Mouse (Mus musculus) forebrain, embryonic 16.5 days (tissue): ENCODE data around the gene Disc1. TPM values are rescaled to one million over a fixed set of nuclear protein-coding genes. Genes with fewer than 3 reads are reported as not detected.

ENCODE experiments used
- ATAC-seq: fragments of 200-750 bp; cut with Nextera tagmentation; 2 replicates; pipeline ENCODE4 v1.8.0; 2017; ENCODE audit warnings: mild to moderate bottlenecking, moderate library complexity
- H3K27ac ChIP-seq: fragments of 300-500 bp; sonication (generic); 2 replicates; pipeline ENCODE4 v1.5.1; 2014; ENCODE audit warnings: low read length, control low read depth
- H3K27me3 ChIP-seq: fragments of 300-500 bp; sonication (generic); replicated peaks from 2 replicates; pipeline ENCODE4 v1.6.1; 2014; ENCODE audit warnings: low read length; ENCODE audit not compliant: control insufficient read depth, insufficient read depth
- H3K36me3 ChIP-seq: fragments of 300-500 bp; sonication (generic); 2 replicates; pipeline ENCODE4 v1.6.1; 2014; ENCODE audit not compliant: control insufficient read depth, insufficient read depth
- H3K4me1 ChIP-seq: fragments of 300-500 bp; sonication (generic); replicated peaks from 2 replicates; pipeline ENCODE4 v1.6.1; 2014; ENCODE audit warnings: low read length; ENCODE audit not compliant: control insufficient read depth, insufficient read depth
- H3K4me2 ChIP-seq: fragments of 300-500 bp; sonication (generic); 2 replicates; pipeline ENCODE4 v1.6.1; 2014; ENCODE audit warnings: mild to moderate bottlenecking, low read length, control low read depth
- H3K4me3 ChIP-seq: fragments of 300-500 bp; sonication (generic); replicated peaks from 2 replicates; pipeline ENCODE4 v1.5.1; 2014; ENCODE audit warnings: mild to moderate bottlenecking, low read length, control low read depth
- H3K9ac ChIP-seq: fragments of 300-500 bp; sonication (generic); replicated peaks from 2 replicates; pipeline ENCODE4 v1.6.1; 2014; ENCODE audit warnings: low read depth, low read length, control low read depth
- H3K9me3 ChIP-seq: fragments of 300-500 bp; sonication (generic); 2 replicates; pipeline ENCODE4 v1.6.1; 2016; ENCODE audit warnings: low read length; ENCODE audit not compliant: control insufficient read depth
- WGBS: fragments of 180-500 bp; shearing (Covaris S2); extraction: QIAGEN DNeasy Blood & Tissue Kit; methylation state at CpG from one replicate; pipeline ENCODE4 v1.1.7; 2014; 5-methylcytosine and 5-hydroxymethylcytosine counted together
- polyA plus RNA-seq: library from polyadenylated mRNA; unstranded; fragments of >200 nt; fragmentation: Nextera tagmentation; extraction: Ambion mirVana; gene quantifications from 2 replicates; pipeline ENCODE4 v1.2.1, GENCODE M21; 2015

Disc1 gene
- polyA plus RNA-seq, 1 experiment from 2014 or later, result 1.1 TPM

DNA sequence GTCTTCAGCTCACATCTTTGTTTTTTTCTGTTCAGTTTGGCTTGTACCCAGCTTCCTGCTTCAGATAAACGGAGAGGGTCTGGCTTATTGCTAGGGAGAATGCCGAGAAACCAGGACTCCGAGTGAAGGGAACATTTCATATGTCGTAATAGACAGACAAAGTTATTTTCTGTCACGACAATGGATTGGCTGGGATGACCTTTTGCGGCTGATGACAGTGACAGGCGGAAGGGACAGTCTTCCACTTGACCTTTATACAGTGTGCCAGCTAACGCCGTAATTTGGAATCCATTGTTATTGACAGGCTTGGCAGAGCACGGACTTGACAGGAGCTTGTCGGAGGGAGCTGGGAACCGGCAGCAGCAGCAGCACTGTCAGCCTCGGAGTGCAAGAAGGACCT lies 48.3 kb downstream of the Disc1 start:
- Histone ChIP-seq H3K27ac (no peak overlapping the region), H3K9me3 (no peaks in the 10 kb centered on the region), H3K27me3 (no peaks in the 10 kb centered on the region), H3K4me2 (no peak overlapping the region), H3K4me3 (no peak overlapping the region), H3K9ac (no peak overlapping the region), H3K4me1 (peaks cover 2% of the 10 kb centered on the region), H3K36me3 (no peaks in the 10 kb centered on the region)
- 63% methylated on average over 13 of the region's 13 CpGs for WGBS
- ATAC-seq, result no peak

DNA sequence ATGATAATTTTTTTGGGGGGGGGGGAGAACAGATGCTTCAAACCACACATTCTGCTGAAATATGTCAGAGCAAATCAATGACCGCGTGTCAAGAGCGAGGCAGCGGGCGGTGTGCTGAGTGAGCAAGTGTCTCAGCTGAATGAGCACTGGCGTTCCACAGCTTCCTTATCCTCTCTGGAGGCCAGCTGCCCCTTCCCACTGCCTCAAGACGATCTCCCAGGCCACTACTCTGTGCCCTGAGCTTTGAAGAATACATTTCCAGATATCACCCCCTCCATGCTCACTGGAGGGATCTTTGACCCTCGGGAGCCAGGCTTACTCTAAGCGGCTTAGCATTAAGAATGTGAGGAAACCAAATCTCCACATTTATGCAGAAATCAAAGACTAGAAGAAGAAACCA lies 59.2 kb downstream of the Disc1 start:
- H3K4me3 ChIP-seq, result no peak overlapping the region
- H3K9ac ChIP-seq, result no peak overlapping the region
- no peak overlapping the region for H3K27ac ChIP-seq
- no peak overlapping the region for H3K4me2 ChIP-seq
- no peak for ATAC-seq
- no peaks in the 10 kb centered on the region for H3K9me3 ChIP-seq
- no peaks in the 10 kb centered on the region for H3K27me3 ChIP-seq
- no peaks in the 10 kb centered on the region for H3K36me3 ChIP-seq
- WGBS, result 61% methylated on average over 9 of the region's 9 CpGs
- H3K4me1 ChIP-seq, result no peaks in the 10 kb centered on the region; the same call in 1 of the 2 replicates

DNA sequence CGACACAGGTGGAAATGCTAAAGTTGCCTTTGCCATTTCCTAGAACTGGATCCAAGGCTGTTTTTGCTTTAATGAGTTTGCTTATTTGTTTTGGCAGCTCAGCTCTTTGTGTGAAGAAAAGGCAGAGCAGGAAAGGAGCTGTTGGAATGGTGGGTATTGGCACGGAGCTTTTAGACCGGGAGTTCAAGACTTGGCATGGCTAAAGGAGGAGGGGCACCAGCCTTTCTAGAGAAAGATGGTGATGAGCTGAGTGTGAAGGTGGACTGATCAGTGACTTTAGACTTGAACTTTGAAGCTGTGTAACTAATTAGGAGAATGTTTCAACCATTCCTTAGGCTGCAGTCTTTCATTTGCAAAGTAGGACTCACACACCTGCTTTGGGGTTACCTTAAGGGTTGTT lies 59.8 kb downstream of the Disc1 start:
- Histone ChIP-seq H3K27ac (no peak overlapping the region), H3K36me3 (no peaks in the 10 kb centered on the region), H3K9ac (no peak overlapping the region), H3K4me2 (no peak overlapping the region), H3K9me3 (no peaks in the 10 kb centered on the region), H3K4me1 (no peaks in the 10 kb centered on the region; the same call in 1 of the 2 replicates), H3K4me3 (no peak overlapping the region), H3K27me3 (no peaks in the 10 kb centered on the region)
- 40% methylated on average over 3 of the region's 3 CpGs for whole genome bisulfite sequencing
- ATAC-seq, result no peak

DNA sequence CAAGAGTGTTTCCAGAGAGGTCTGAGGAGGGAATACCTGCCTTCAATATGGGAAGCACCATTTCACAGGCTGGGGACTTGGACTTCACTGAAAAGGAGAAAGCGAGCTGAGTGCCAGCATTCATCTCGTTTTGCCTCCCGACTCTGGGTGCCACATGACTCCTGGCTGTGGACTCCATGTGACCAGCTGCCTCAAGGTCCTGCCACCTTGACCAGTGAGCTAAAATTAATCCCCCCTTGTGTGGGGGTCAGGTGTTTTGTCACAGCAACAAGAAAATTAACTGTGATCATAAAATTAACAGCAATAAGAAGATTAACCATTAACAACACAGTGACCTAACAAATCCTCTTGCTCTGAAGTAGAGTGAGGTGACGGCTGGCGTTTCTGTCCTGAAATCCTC lies 61.3 kb downstream of the Disc1 start:
- Histone ChIP-seq H3K27me3 (no peaks in the 10 kb centered on the region), H3K4me2 (no peak overlapping the region), H3K4me3 (no peak overlapping the region), H3K36me3 (no peaks in the 10 kb centered on the region), H3K9me3 (no peaks in the 10 kb centered on the region), H3K4me1 (no peaks in the 10 kb centered on the region; the same call in 1 of the 2 replicates), H3K9ac (no peak overlapping the region), H3K27ac (no peak overlapping the region)
- ATAC-seq, result no peak
- WGBS, result 71% methylated on average over 5 of the region's 5 CpGs

DNA sequence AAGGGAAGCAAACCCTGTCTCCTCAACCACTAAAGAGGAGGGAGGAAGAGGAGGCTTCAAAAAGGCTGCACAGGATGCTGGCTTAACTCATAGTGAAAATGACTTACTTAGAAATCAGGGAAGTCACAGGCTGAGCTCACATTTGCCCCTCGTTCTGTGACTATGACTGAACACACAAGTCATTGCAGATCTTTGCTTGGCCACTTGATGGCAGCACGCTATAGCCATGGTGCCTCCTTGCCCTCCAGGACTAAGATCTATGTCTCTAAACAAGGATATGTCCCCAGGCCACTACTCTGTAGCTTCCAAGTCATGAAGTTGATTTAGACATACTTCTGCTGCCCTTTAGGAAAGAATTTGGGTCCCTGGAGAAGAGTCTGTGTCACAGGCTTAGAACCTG lies 62.6 kb downstream of the Disc1 start:
- Histone ChIP-seq H3K9me3 (no peaks in the 10 kb centered on the region), H3K27me3 (no peaks in the 10 kb centered on the region), H3K4me2 (no peak overlapping the region), H3K4me1 (no peaks in the 10 kb centered on the region; the same call in 1 of the 2 replicates), H3K4me3 (no peak overlapping the region), H3K27ac (no peak overlapping the region; the same call in 1 of the 2 replicates), H3K36me3 (no peaks in the 10 kb centered on the region), H3K9ac (no peak overlapping the region)
- ATAC-seq, result no peak
- 4% methylated on average over 2 of the region's 2 CpGs for WGBS

DNA sequence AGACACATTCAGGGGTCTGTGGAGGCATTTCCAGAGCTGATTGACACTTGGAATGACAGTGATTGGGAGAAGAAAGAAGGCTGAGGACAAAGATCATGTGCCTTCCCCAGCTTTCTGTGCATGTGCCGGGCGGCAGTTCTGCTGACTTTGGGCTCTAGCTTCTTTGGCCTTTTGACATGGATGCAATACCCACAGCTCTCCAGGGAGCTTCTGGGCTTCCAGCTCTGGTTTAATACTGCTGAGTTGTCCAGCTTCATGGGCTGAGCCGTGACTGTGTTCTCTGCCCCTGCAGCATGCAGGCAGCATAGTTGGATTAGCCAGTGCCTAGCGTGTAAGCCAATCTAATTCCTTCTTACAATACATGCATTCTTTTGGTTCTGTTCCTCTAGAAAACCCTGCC lies 72.5 kb downstream of the Disc1 start:
- no peaks in the 10 kb centered on the region for H3K36me3 ChIP-seq
- H3K4me1 ChIP-seq, result no peaks in the 10 kb centered on the region
- no peaks in the 10 kb centered on the region for H3K9me3 ChIP-seq
- 84% methylated on average over 4 of the region's 4 CpGs for WGBS
- H3K4me3 ChIP-seq, result no peak overlapping the region
- H3K27ac ChIP-seq, result no peak overlapping the region
- ATAC-seq, result no peak
- H3K9ac ChIP-seq, result no peak overlapping the region
- no peaks in the 10 kb centered on the region for H3K27me3 ChIP-seq
- H3K4me2 ChIP-seq, result no peak overlapping the region

DNA sequence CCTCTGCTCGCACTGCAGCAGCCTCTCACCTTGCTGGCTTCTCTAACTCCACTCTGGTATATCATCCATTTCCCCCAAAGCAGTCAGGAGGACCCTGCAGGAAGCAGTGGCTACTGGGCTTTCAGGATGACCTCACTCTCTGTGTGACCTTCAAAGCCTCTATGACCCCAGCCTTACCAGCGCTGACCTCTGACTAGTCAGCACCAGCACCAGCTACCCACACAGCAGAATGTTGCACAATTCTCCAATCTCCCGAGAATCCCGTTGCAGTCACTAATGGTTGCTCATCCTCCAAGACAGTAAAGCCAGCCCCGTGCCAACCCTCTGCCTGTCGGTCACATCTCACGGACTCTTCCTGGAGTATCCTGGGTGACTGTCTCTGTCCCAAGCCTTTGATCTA lies 73.6 kb downstream of the Disc1 start:
- Histone ChIP-seq H3K9me3 (no peaks in the 10 kb centered on the region), H3K4me2 (no peak overlapping the region), H3K4me3 (no peak overlapping the region), H3K4me1 (no peaks in the 10 kb centered on the region), H3K36me3 (no peaks in the 10 kb centered on the region), H3K27me3 (no peaks in the 10 kb centered on the region), H3K9ac (no peak overlapping the region), H3K27ac (no peak overlapping the region)
- ATAC-seq, result no peak
- 91% methylated on average over 7 of the region's 7 CpGs for WGBS

DNA sequence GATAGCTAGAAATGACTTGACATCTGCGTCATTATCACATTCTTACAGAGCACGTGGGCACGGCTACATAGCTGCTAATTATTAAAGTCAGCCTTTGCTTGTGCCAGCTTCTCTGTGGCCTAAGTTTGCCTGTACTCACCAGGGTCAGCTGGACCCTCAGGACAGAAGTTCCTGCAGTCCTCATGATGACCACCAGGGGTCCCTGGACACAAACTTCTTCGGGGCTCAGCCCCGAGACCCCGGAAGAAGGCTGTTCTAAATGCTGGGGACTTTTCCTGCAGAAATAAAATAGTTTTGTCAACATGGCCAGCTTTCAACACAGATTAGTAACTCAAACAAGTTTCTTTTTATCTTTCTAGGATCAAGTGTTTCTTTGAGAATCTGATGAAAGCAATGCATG lies 74.3 kb downstream of the Disc1 start:
- WGBS, result 17% methylated on average over 6 of the region's 6 CpGs
- Histone ChIP-seq H3K4me1 (no peaks in the 10 kb centered on the region), H3K9me3 (no peaks in the 10 kb centered on the region), H3K27me3 (no peaks in the 10 kb centered on the region), H3K36me3 (no peaks in the 10 kb centered on the region), H3K4me2 (no peak overlapping the region), H3K4me3 (no peak overlapping the region), H3K9ac (no peak overlapping the region), H3K27ac (no peak overlapping the region)
- ATAC-seq, result no peak

DNA sequence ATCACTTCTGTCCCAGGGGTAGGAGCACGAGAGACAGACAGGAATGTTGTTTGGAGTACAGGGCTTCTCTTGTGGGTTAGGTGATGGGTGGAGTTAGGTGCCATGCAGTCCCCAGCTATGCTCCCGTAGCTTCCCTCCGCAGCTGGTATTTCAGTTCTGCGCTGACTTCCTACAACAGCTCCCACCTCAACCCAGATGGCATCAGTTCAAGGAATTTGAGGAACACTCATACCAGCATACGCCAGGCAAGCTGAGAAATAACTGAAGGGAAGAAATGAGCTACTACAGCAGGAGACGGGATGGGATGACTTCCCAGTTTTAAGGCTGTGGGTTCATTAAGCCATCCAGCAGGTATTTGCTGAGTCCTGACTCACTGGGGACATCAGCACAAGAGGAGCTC lies 76.8 kb downstream of the Disc1 start:
- Histone ChIP-seq H3K27ac (no peak overlapping the region), H3K9ac (no peak overlapping the region), H3K4me2 (no peak overlapping the region), H3K9me3 (no peaks in the 10 kb centered on the region), H3K27me3 (no peaks in the 10 kb centered on the region), H3K4me1 (peaks cover 4% of the 10 kb centered on the region; the same call in 1 of the 2 replicates), H3K36me3 (no peaks in the 10 kb centered on the region), H3K4me3 (no peak overlapping the region)
- no peak for ATAC-seq
- WGBS, result 82% methylated on average over 6 of the region's 6 CpGs

DNA sequence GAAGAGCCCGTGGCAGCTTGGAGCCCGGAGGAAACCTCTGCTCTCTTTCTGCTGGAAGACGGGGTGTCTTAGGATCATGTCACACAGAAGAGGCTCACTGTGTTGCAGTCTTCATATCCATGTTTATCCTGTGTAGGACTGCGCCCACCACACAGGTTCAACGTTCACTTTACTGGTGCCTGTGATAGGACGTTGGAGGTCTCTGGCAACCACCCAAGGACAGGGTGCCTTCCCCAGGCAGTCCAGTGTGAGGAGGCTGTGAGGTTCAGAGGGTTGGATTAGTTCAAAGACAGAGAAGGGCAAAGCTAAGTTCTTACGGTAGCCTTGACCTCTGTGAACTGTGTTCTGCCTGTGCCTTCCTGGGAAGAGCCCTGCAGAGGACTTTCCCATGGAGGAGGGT lies 77.3 kb downstream of the Disc1 start:
- Histone ChIP-seq H3K4me1 (peaks cover 4% of the 10 kb centered on the region; the same call in 1 of the 2 replicates), H3K36me3 (no peaks in the 10 kb centered on the region), H3K4me2 (no peak overlapping the region), H3K27ac (no peak overlapping the region), H3K9ac (no peak overlapping the region), H3K9me3 (no peaks in the 10 kb centered on the region), H3K27me3 (no peaks in the 10 kb centered on the region), H3K4me3 (no peak overlapping the region)
- ATAC-seq, result no peak
- 80% methylated on average over 7 of the region's 7 CpGs for WGBS
